Mouse (Mus musculus) embryonic facial prominence, embryonic 11.5 days (tissue): ENCODE measurements at regions not wholly inside any gene's neighbourhood (a gene's known extent, or its start where the extent isn't known, plus 50 kb on each side); places are given as distances from the start of the nearest gene placed in this dataset.
A peak's percentile ranks its signal among the peaks of the same experiment; 100 is the strongest.

Experiments used
- ATAC-seq: fragments of 200-750 bp; cut with Nextera tagmentation; replicated peaks from 2 replicates; pipeline ENCODE4 v1.8.0; 2017; ENCODE audit warnings: low read depth; ENCODE audit not compliant: insufficient number of reproducible peaks, low FRiP score, low TSS enrichment
- DNase-seq: peaks from one replicate; pipeline ENCODE4 v3.0.0-alpha.2; 2015; ENCODE audit warnings: low spot score
- H3K27ac ChIP-seq: fragments of 300-500 bp; sonication (generic); replicated peaks from 2 replicates; pipeline ENCODE4 v1.5.1; 2014; ENCODE audit warnings: mild to moderate bottlenecking, low read depth, low read length, control low read depth
- H3K27me3 ChIP-seq: fragments of 300-500 bp; sonication (generic); 2 replicates; pipeline ENCODE4 v1.6.1; 2014; ENCODE audit warnings: mild to moderate bottlenecking, low read length, moderate library complexity, mixed read lengths; ENCODE audit not compliant: control insufficient read depth, insufficient read depth
- H3K36me3 ChIP-seq: fragments of 300-500 bp; sonication (generic); replicated peaks from 2 replicates; pipeline ENCODE4 v1.6.1; 2014; ENCODE audit warnings: low read depth, mild to moderate bottlenecking, low read length, moderate library complexity, mixed read lengths; ENCODE audit not compliant: control insufficient read depth, insufficient read depth
- H3K4me1 ChIP-seq: fragments of 300-500 bp; sonication (generic); 2 replicates; pipeline ENCODE4 v1.6.1; 2014; ENCODE audit warnings: low read length, mixed read lengths; ENCODE audit not compliant: control insufficient read depth, insufficient read depth
- H3K4me2 ChIP-seq: fragments of 300-500 bp; sonication (generic); 2 replicates; pipeline ENCODE4 v1.6.1; 2014; ENCODE audit warnings: low read depth, mild to moderate bottlenecking, control low read depth, low read length, moderate library complexity
- H3K4me3 ChIP-seq: fragments of 300-500 bp; sonication (generic); 2 replicates; pipeline ENCODE4 v1.5.1; 2014; ENCODE audit warnings: low read depth, low read length, control low read depth
- H3K9ac ChIP-seq: fragments of 300-500 bp; sonication (generic); replicated peaks from 2 replicates; pipeline ENCODE4 v1.6.1; 2014; ENCODE audit warnings: mild to moderate bottlenecking, control low read depth, low read length
- H3K9me3 ChIP-seq: fragments of 300-500 bp; sonication (generic); replicated peaks from 2 replicates; pipeline ENCODE4 v1.6.1; 2016; ENCODE audit warnings: mild to moderate bottlenecking, low read length, inconsistent platforms, mixed read lengths; ENCODE audit not compliant: control insufficient read depth
- WGBS: fragments of 180-500 bp; shearing (Covaris S2); extraction: QIAGEN DNeasy Blood & Tissue Kit; methylation state at CpG from one replicate; pipeline ENCODE4 v1.1.7; 2014; 5-methylcytosine and 5-hydroxymethylcytosine counted together

DNA sequence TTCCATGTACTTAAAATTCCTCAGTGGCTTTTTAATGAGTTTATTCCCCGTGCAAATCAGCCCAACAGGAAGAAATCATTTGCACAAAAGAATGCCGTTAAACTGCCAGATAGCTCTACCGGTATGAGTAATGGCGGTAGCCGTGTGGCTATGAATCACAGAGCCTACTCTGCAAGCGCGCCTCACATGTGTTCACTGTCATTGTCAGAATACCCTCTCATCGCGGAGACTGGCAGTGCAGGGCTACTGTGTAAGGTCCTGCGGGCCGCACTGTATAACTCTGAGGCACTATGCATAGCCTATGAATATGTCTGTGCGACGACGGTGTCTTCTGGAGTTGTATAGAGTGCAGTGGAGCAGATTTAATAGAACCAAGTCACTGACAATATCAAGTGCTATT is 170.2 kb downstream of the Unc5cl start:
- Histone ChIP-seq H3K4me3 (no peak overlapping the region), H3K27ac (no peak overlapping the region), H3K4me1 (no peaks in the 10 kb centered on the region), H3K27me3 (no peaks in the 10 kb centered on the region), H3K4me2 (no peak overlapping the region), H3K9ac (no peak overlapping the region), H3K36me3 (no peaks in the 10 kb centered on the region), H3K9me3 (no peaks in the 10 kb centered on the region)
- 92% methylated on average over 14 of the region's 14 CpGs for WGBS
- ATAC-seq (no peak), DNase-seq (no peak)

DNA sequence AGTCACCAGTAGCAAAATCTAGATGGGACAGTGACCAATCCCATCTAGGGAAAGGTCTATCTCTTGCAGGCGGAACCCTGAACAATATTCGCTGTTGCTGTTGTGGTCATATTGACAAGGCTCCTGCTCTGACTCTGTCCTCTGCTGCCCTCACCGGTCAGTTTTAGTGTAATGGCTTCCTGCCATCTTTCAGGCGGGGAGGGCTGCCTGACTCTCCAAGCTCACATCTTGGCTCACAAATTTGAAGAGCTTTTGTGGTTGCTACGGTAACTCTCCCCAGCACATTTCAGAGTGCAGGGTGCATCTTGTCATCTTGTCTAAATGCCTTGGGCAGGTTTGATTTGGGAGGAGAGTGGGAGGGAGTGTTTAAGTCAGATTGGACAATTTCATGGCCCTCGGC is 171.3 kb downstream of the Unc5cl start:
- Histone ChIP-seq H3K9ac (no peak overlapping the region), H3K4me1 (no peaks in the 10 kb centered on the region), H3K4me3 (no peak overlapping the region), H3K27me3 (no peaks in the 10 kb centered on the region), H3K9me3 (no peaks in the 10 kb centered on the region), H3K27ac (no peak overlapping the region), H3K36me3 (no peaks in the 10 kb centered on the region), H3K4me2 (no peak overlapping the region)
- no peak for DNase-seq
- 89% methylated on average over 6 of the region's 6 CpGs for WGBS
- ATAC-seq: no peak

DNA sequence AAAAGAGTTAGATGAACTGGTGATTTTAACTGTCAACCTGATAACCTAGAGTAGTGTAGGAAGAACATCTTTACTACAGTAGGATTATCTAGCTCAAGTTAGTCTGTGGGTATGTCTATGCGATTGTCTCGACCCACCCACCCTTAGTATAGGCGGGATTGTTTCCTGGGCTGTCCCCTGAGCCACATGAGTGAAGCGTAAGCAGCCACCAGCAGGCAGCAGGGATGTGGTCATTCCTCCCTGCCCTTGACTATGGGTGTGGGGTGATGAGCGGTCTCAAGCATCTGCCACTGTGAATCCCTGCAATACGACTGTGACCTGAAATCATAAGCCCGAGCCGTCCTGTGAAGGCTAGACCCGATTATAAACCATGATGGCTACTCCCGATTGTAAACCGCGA is 184.9 kb downstream of the Unc5cl start:
- H3K4me3 ChIP-seq: no peak overlapping the region
- WGBS: 90% methylated on average over 12 of the region's 12 CpGs

DNA sequence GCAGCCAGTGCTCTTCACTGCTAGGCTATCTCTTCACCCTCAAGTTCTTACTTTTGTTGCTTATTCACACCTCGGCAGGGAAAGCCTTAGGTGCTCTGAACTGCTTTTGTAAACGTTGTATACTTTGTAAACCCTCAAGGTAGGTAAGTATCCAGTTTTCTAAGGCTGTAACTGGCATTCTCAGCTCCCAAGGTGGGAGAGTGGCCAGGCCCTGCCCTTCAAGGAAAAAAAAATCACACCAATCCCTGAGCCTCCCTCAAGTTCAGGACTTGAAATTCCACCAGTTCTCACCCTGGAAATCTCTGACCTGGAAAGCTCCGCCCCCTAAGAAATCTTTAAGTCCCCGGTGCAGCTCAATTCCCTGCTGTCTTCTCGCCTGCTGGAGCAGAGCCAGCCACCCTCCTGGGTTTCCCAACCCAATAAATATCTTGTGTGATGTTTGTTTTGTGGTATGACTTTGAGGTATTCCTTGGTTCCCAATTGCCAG is 188.9 kb downstream of the Unc5cl start:
- no peaks in the 10 kb centered on the region for H3K4me1 ChIP-seq
- no peaks in the 10 kb centered on the region for H3K27me3 ChIP-seq
- H3K4me3 ChIP-seq: no peak overlapping the region
- H3K9ac ChIP-seq: no peak overlapping the region
- H3K4me2 ChIP-seq: no peak overlapping the region
- WGBS: 39% methylated on average over 5 of the region's 5 CpGs
- H3K36me3 ChIP-seq: no peaks in the 10 kb centered on the region
- no peaks in the 10 kb centered on the region for H3K9me3 ChIP-seq
- no peak for DNase-seq
- ATAC-seq: no peak
- no peak overlapping the region for H3K27ac ChIP-seq

More for the DNA sequence above, 184.9 kb downstream of the Unc5cl start:
- Histone ChIP-seq H3K4me1 (no peaks in the 10 kb centered on the region), H3K27me3 (no peaks in the 10 kb centered on the region), H3K9me3 (no peaks in the 10 kb centered on the region), H3K36me3 (no peaks in the 10 kb centered on the region), H3K4me2 (no peak overlapping the region), H3K27ac (no peak overlapping the region), H3K9ac (no peak overlapping the region)
- ATAC-seq (no peak), DNase-seq (no peak)

DNA sequence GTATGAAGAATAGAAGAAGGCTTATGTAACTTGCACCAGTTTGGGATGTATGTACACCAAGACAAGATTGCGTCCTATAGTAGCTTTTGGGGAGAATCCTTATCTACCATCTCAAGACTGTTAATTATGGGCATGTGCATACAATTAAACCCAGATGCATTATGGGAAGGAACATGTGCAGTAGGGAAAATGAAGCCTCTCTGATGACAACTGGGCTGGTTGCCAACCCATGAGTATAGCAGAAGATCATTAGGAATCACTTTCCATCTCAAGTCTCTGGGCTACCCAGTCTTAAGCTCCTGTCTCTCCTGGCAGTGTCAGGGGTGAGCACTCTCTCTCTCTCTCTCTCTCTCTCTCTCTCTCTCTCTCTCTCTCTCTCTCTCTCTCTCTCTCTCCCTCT is 190.4 kb downstream of the Unc5cl start:
- DNase-seq (peak; percentile 11), ATAC-seq (no peak)
- Histone ChIP-seq H3K27ac (no peak overlapping the region), H3K9me3 (no peaks in the 10 kb centered on the region), H3K4me2 (no peak overlapping the region), H3K9ac (no peak overlapping the region), H3K4me3 (no peak overlapping the region), H3K27me3 (no peaks in the 10 kb centered on the region), H3K36me3 (no peaks in the 10 kb centered on the region), H3K4me1 (no peaks in the 10 kb centered on the region)
- 81% methylated on average over 1 of the region's 1 CpGs for WGBS

DNA sequence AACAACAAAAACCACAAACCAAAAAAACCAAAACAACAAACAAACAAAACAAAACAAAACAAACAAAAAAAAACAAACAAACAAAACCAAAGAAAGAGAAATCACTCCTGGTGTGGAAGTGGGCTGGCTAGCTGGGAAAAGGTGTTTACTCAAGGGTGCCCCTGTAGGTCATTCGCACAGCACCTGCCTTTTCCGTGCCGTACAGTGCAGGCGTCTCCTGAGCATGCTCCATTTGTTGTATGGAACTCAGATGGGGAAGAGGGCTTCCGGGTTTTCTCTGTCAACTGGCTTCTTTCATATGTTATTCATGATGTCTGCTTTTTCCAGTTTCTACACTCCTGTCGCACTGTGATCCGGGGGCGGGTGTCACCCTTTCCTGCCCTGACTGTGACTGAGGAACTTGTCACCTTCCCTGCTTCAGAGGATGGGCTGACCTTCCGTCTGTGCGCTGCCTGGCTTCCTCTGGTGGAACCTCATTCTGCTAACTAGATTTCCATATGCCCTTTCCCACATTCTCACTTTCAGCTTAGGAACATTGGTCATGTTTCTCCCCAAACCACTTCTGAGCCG is 192.0 kb downstream of the Unc5cl start:
- Histone ChIP-seq H3K9ac (no peak overlapping the region), H3K4me3 (no peak overlapping the region), H3K36me3 (no peaks in the 10 kb centered on the region), H3K27me3 (no peaks in the 10 kb centered on the region), H3K27ac (no peak overlapping the region), H3K4me1 (no peaks in the 10 kb centered on the region), H3K9me3 (no peaks in the 10 kb centered on the region), H3K4me2 (no peak overlapping the region)
- DNase-seq (no peak), ATAC-seq (no peak)
- WGBS: 58% methylated on average over 11 of the region's 11 CpGs

DNA sequence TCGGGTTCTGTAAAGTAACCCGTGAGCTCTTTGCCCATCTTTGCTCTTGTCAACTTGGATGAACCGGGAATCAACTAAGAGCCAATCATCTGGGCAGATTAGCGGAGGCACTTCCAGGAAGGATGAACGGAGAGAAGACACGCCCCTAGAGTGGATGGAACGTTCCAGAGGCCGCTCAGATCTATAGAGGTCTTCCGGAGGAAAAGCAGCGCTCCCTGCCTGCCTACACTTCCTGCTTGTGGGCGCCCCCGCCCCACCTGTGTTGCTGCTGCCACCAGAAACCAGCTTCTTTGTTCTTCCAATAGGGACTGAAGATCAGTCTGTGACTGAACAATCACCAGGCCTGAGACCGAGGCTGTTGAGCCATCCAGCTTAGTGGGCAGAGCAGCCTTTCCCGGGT is 192.7 kb downstream of the Unc5cl start:
- peak overlapping the region; percentile 1 for H3K4me2 ChIP-seq
- H3K4me3 ChIP-seq: no peak overlapping the region
- H3K4me1 ChIP-seq: no peaks in the 10 kb centered on the region
- no peaks in the 10 kb centered on the region for H3K9me3 ChIP-seq
- no peak for ATAC-seq
- DNase-seq: peak; percentile 8
- no peak overlapping the region for H3K9ac ChIP-seq
- no peaks in the 10 kb centered on the region for H3K27me3 ChIP-seq
- no peak overlapping the region for H3K27ac ChIP-seq
- WGBS: 46% methylated on average over 14 of the region's 14 CpGs
- H3K36me3 ChIP-seq: no peaks in the 10 kb centered on the region

DNA sequence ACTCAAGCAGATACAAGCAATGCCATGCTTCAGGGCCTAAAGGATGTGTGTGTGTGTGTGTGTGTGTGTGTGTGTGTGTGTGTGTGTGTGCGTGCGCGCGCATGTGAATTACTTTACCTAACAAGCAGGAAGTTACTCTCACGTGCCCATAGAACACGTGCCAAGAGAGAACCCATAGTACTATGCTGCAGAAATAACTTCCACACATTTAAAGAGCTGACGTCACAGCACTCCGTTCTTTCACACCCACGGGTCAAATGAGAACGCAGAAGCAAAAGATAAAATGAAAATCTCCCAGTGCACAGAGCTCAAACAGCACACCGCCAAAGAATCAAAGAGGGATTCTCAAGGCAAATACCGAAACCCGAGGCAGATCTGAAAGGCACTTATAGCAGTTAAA is 195.9 kb downstream of the Unc5cl start:
- H3K27ac ChIP-seq: no peak overlapping the region
- ATAC-seq (no peak), DNase-seq (no peak)
- no peaks in the 10 kb centered on the region for H3K27me3 ChIP-seq
- no peaks in the 10 kb centered on the region for H3K9me3 ChIP-seq
- H3K36me3 ChIP-seq: no peaks in the 10 kb centered on the region
- no peak overlapping the region for H3K9ac ChIP-seq
- H3K4me1 ChIP-seq: no peaks in the 10 kb centered on the region
- H3K4me3 ChIP-seq: no peak overlapping the region
- H3K4me2 ChIP-seq: no peak overlapping the region
- 87% methylated on average over 13 of the region's 13 CpGs for WGBS
